Mouse (Mus musculus) midbrain, embryonic 12.5 days (tissue): ENCODE data around the gene Mroh3. TPM values are rescaled to one million over a fixed set of nuclear protein-coding genes. Genes with fewer than 3 reads are reported as not detected.

Source experiments
- ATAC-seq: fragments of 200-750 bp; cut with Nextera tagmentation; 2 replicates; pipeline ENCODE4 v1.8.0; 2017; ENCODE audit warnings: low read depth, moderate TSS enrichment, moderate library complexity; ENCODE audit not compliant: low FRiP score
- H3K27ac ChIP-seq: fragments of 300-500 bp; sonication (generic); replicated peaks from 2 replicates; pipeline ENCODE4 v1.5.1; 2016; ENCODE audit warnings: mild to moderate bottlenecking
- H3K27me3 ChIP-seq: fragments of 300-500 bp; sonication (generic); 2 replicates; pipeline ENCODE4 v1.6.1; 2016; ENCODE audit warnings: mild to moderate bottlenecking
- H3K36me3 ChIP-seq: fragments of 300-500 bp; sonication (generic); 2 replicates; pipeline ENCODE4 v1.6.1; 2016
- H3K4me1 ChIP-seq: fragments of 300-500 bp; sonication (generic); 2 replicates; pipeline ENCODE4 v1.6.1; 2016
- H3K4me2 ChIP-seq: fragments of 300-500 bp; sonication (generic); replicated peaks from 2 replicates; pipeline ENCODE4 v1.6.1; 2016; ENCODE audit warnings: mild to moderate bottlenecking, moderate library complexity
- H3K4me3 ChIP-seq: fragments of 300-500 bp; sonication (generic); 2 replicates; pipeline ENCODE4 v1.5.1; 2016; ENCODE audit warnings: mild to moderate bottlenecking
- H3K9ac ChIP-seq: fragments of 300-500 bp; sonication (generic); replicated peaks from 2 replicates; pipeline ENCODE4 v1.6.1; 2016; ENCODE audit warnings: mild to moderate bottlenecking, moderate library complexity
- H3K9me3 ChIP-seq: fragments of 300-500 bp; sonication (generic); 2 replicates; pipeline ENCODE4 v1.6.1; 2016; ENCODE audit warnings: mild to moderate bottlenecking
- WGBS: fragments of 180-500 bp; shearing (Covaris S2); methylation state at CpG from one replicate; pipeline ENCODE4 v1.1.7; 2016; 5-methylcytosine and 5-hydroxymethylcytosine counted together
- polyA plus RNA-seq: library from polyadenylated mRNA; unstranded; fragments of >200 nt; fragmentation: Nextera tagmentation; extraction: Ambion mirVana; gene quantifications from 2 replicates; pipeline ENCODE4 v1.2.1, GENCODE M21; 2016

Mroh3 gene
- polyA plus RNA-seq, 1 experiment from 2014 or later = 0.43 TPM

GRCm38 (mm10) chr1:136143514-136143913 lies 69.1 kb downstream of the Mroh3 start:
- no peak overlapping the region for H3K4me2 ChIP-seq
- H3K36me3 ChIP-seq = peaks cover 36% of the 10 kb centered on the region
- H3K4me1 ChIP-seq = peaks cover 54% of the 10 kb centered on the region
- H3K27me3 ChIP-seq = 0 out of 2 replicates have a peak, but pooled peaks cover 3% of the 10 kb centered on the region
- H3K27ac ChIP-seq = 0 out of 2 replicates have a peak overlapping the region, but pooled peaks have one; percentile 43
- H3K4me3 ChIP-seq = no peak overlapping the region
- ATAC-seq = no peak
- H3K9me3 ChIP-seq = no peaks in the 10 kb centered on the region
- H3K9ac ChIP-seq = no peak overlapping the region
- 61% methylated on average over 10 of the region's 10 CpGs for WGBS

- WGBS = 33% methylated on average over 6 of the region's 6 CpGs
- Histone ChIP-seq H3K4me1 (peaks cover 66% of the 10 kb centered on the region), H3K4me2 (0 out of 2 replicates have a peak overlapping the region, but pooled peaks have one; percentile 10), H3K9ac (no peak overlapping the region), H3K9me3 (no peaks in the 10 kb centered on the region), H3K36me3 (peaks cover 24% of the 10 kb centered on the region), H3K27me3 (0 out of 2 replicates have a peak, but pooled peaks cover 4% of the 10 kb centered on the region), H3K4me3 (no peak overlapping the region), H3K27ac (peak overlapping the region; percentile 49)
- peak; percentile 57 for ATAC-seq
Observed at GRCm38 (mm10) chr1:136142336-136142735, 70.3 kb downstream of the Mroh3 start.

- H3K4me2 ChIP-seq = no peak overlapping the region
Observed at GRCm38 (mm10) chr1:136141176-136141950, 71.3 kb downstream of the Mroh3 start.

GRCm38 (mm10) chr1:136139990-136140640 lies 72.5 kb downstream of the Mroh3 start:
- ATAC-seq = peak; percentile 35
- peak overlapping the region; percentile 81 for H3K27ac ChIP-seq

More at GRCm38 (mm10) chr1:136141176-136141950, 71.3 kb downstream of the Mroh3 start:
- Histone ChIP-seq H3K4me1 (peaks cover 75% of the 10 kb centered on the region), H3K9me3 (no peaks in the 10 kb centered on the region), H3K4me3 (no peak overlapping the region), H3K9ac (no peak overlapping the region), H3K27ac (peak overlapping the region; percentile 49), H3K27me3 (0 out of 2 replicates have a peak, but pooled peaks cover 6% of the 10 kb centered on the region), H3K36me3 (peaks cover 17% of the 10 kb centered on the region)
- no peak for ATAC-seq
- 85% methylated on average over 11 of the region's 11 CpGs for WGBS

GRCm38 (mm10) chr1:136138191-136138830 lies 74.3 kb downstream of the Mroh3 start:
- 32% methylated on average over 10 of the region's 10 CpGs for WGBS
- Histone ChIP-seq H3K9me3 (no peaks in the 10 kb centered on the region), H3K4me3 (no peak overlapping the region), H3K4me2 (peak overlapping the region; percentile 14), H3K4me1 (peaks cover 92% of the 10 kb centered on the region), H3K36me3 (no peaks in the 10 kb centered on the region), H3K27ac (peak overlapping the region; percentile 74), H3K9ac (0 out of 2 replicates have a peak overlapping the region, but pooled peaks have one; percentile 29), H3K27me3 (peaks cover 22% of the 10 kb centered on the region; the same call in 1 of the 2 replicates)
- no peak for ATAC-seq

More at GRCm38 (mm10) chr1:136139990-136140640, 72.5 kb downstream of the Mroh3 start:
- Histone ChIP-seq H3K9me3 (no peaks in the 10 kb centered on the region), H3K36me3 (peaks cover 9% of the 10 kb centered on the region), H3K9ac (peak overlapping the region; percentile 61), H3K4me3 (peak overlapping the region; percentile 50), H3K27me3 (0 out of 2 replicates have a peak, but pooled peaks cover 12% of the 10 kb centered on the region), H3K4me2 (peak overlapping the region; percentile 78), H3K4me1 (peaks cover 81% of the 10 kb centered on the region)
- under 1% methylated on average over 32 of the region's 32 CpGs for WGBS

- H3K4me1 ChIP-seq = peaks cover 92% of the 10 kb centered on the region
- H3K4me3 ChIP-seq = no peak overlapping the region
- peak overlapping the region; percentile 14 for H3K4me2 ChIP-seq
- no peak for ATAC-seq
- no peaks in the 10 kb centered on the region for H3K36me3 ChIP-seq
- 6% methylated on average over 4 of the region's 4 CpGs for WGBS
- no peaks in the 10 kb centered on the region for H3K9me3 ChIP-seq
- H3K27ac ChIP-seq = peak overlapping the region; percentile 74
- H3K9ac ChIP-seq = peak overlapping the region; percentile 29; the same call in 1 of the 2 replicates
- peaks cover 29% of the 10 kb centered on the region; the same call in 1 of the 2 replicates for H3K27me3 ChIP-seq
Observed at GRCm38 (mm10) chr1:136137575-136137974, 75.1 kb downstream of the Mroh3 start.

GRCm38 (mm10) chr1:136137071-136137531 lies 75.5 kb downstream of the Mroh3 start:
- H3K4me2 ChIP-seq = peak overlapping the region; percentile 14
- H3K27ac ChIP-seq = peak overlapping the region; percentile 74
- H3K9me3 ChIP-seq = no peaks in the 10 kb centered on the region
- no peaks in the 10 kb centered on the region for H3K36me3 ChIP-seq
- no peak for ATAC-seq
- H3K9ac ChIP-seq = no peak overlapping the region; the same call in 1 of the 2 replicates
- WGBS = 21% methylated on average over 7 of the region's 7 CpGs
- peaks cover 33% of the 10 kb centered on the region; the same call in 1 of the 2 replicates for H3K27me3 ChIP-seq
- no peak overlapping the region for H3K4me3 ChIP-seq
- H3K4me1 ChIP-seq = peaks cover 91% of the 10 kb centered on the region

- H3K4me1 ChIP-seq = peaks cover 89% of the 10 kb centered on the region
- H3K9me3 ChIP-seq = no peaks in the 10 kb centered on the region
- WGBS = 36% methylated on average over 4 of the region's 4 CpGs
- no peak overlapping the region for H3K9ac ChIP-seq
- peaks cover 33% of the 10 kb centered on the region; the same call in 1 of the 2 replicates for H3K27me3 ChIP-seq
- H3K4me2 ChIP-seq = no peak overlapping the region
- H3K36me3 ChIP-seq = no peaks in the 10 kb centered on the region
- no peak for ATAC-seq
- H3K27ac ChIP-seq = no peak overlapping the region
- H3K4me3 ChIP-seq = no peak overlapping the region
Observed at GRCm38 (mm10) chr1:136136547-136136946, 76.1 kb downstream of the Mroh3 start.

GRCm38 (mm10) chr1:136135777-136136444 lies 76.7 kb downstream of the Mroh3 start:
- 75% methylated on average over 6 of the region's 6 CpGs for WGBS
- Histone ChIP-seq H3K27ac (no peak overlapping the region), H3K9ac (no peak overlapping the region), H3K9me3 (no peaks in the 10 kb centered on the region), H3K27me3 (peaks cover 33% of the 10 kb centered on the region; the same call in 1 of the 2 replicates), H3K36me3 (no peaks in the 10 kb centered on the region), H3K4me1 (peaks cover 84% of the 10 kb centered on the region), H3K4me3 (no peak overlapping the region), H3K4me2 (no peak overlapping the region)
- no peak for ATAC-seq

GRCm38 (mm10) chr1:136135046-136135445 lies 77.6 kb downstream of the Mroh3 start:
- H3K27me3 ChIP-seq = peaks cover 38% of the 10 kb centered on the region
- H3K9me3 ChIP-seq = no peaks in the 10 kb centered on the region
- H3K4me3 ChIP-seq = no peak overlapping the region
- no peak overlapping the region for H3K4me2 ChIP-seq
- ATAC-seq = no peak
- peaks cover 86% of the 10 kb centered on the region for H3K4me1 ChIP-seq
- no peak overlapping the region for H3K9ac ChIP-seq
- no peak overlapping the region for H3K27ac ChIP-seq
- 54% methylated on average over 1 of the region's 1 CpGs for WGBS
- no peaks in the 10 kb centered on the region for H3K36me3 ChIP-seq

GRCm38 (mm10) chr1:136134547-136134946 lies 78.1 kb downstream of the Mroh3 start:
- H3K9ac ChIP-seq = peak overlapping the region; percentile 94

More at GRCm38 (mm10) chr1:136134547-136134946, 78.1 kb downstream of the Mroh3 start:
- Histone ChIP-seq H3K9me3 (no peaks in the 10 kb centered on the region), H3K4me3 (peak overlapping the region; percentile 88; the same call in 1 of the 2 replicates), H3K36me3 (no peaks in the 10 kb centered on the region), H3K27ac (no peak overlapping the region), H3K4me2 (peak overlapping the region; percentile 84), H3K4me1 (peaks cover 85% of the 10 kb centered on the region), H3K27me3 (peaks cover 41% of the 10 kb centered on the region)
- ATAC-seq = no peak
- 76% methylated on average over 2 of the region's 2 CpGs for WGBS
